ENCODE assay signal across 29 mouse cellular contexts in the genomic region with DNA sequence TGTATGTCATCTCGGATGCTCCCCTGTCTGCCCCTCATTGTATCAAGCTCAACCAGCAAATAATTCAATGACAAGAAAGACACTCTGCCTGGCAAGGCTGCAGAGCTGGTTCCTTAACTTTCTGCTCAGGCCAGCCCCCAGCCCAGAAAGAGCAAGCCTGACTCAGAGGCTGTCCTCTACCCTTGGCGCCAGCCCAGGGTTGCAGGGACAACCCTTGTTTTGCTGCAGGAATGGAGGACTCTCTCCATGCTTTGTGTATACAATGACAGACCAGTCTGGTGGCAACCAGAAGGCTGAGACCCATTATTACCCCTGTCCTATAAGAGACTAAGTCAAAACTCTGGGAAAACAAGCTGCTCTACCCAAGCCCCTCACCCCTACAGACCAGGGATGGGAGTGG. TPM values are rescaled to one million over a fixed set of nuclear protein-coding genes. Genes with fewer than 3 reads are reported as not detected.
"Had no signal": no experiment of that assay in that cellular context is flagged by ENCODE, and none has a peak within 500 bp of the region (broad histone marks: within the 10 kb centered on the region; RNA-seq: fewer than 3 reads in every experiment).

No protein-coding gene starts in this region.

- DNase-seq: gastrocnemius, postnatal 14 days; gastrocnemius, postnatal 36 days; heart, adult 11 months; heart, adult 2 months; heart, postnatal 14 days; heart, postnatal 36 days; kidney, adult 11 months; kidney, adult 2 months; kidney, adult 9 months; kidney, postnatal 14 days; kidney, postnatal 36 days; layer of hippocampus, adult 9-11 months; layer of hippocampus, postnatal 36 days had no signal

- H3K27ac ChIP-seq: heart, adult 2 months; heart, embryonic 13.5 days; heart, embryonic 15.5 days; hindbrain, embryonic 13.5 days; hindbrain, embryonic 15.5 days; kidney, embryonic 15.5 days; kidney, postnatal 0 days; limb, embryonic 13.5 days; limb, embryonic 15.5 days; liver, embryonic 12.5 days; liver, embryonic 14.5 days had no signal

- H3K9me3 ChIP-seq: heart, embryonic 13.5 days; heart, embryonic 15.5 days; hindbrain, embryonic 13.5 days; hindbrain, embryonic 15.5 days; kidney, embryonic 15.5 days; limb, embryonic 13.5 days; limb, embryonic 15.5 days; liver, embryonic 12.5 days had no signal

- H3K4me3 ChIP-seq: heart, adult 2 months; heart, embryonic 13.5 days; heart, embryonic 15.5 days; hindbrain, embryonic 13.5 days; hindbrain, embryonic 15.5 days; kidney, embryonic 15.5 days; limb, embryonic 13.5 days; limb, embryonic 15.5 days; liver, embryonic 12.5 days had no signal

- H3K9ac ChIP-seq: heart, embryonic 13.5 days; heart, embryonic 15.5 days; hindbrain, embryonic 13.5 days; hindbrain, embryonic 15.5 days; kidney, embryonic 15.5 days; limb, embryonic 13.5 days; limb, embryonic 15.5 days; liver, embryonic 12.5 days; liver, embryonic 14.5 days had no signal

- H3K4me2 ChIP-seq: heart, embryonic 11.5 days; heart, embryonic 13.5 days; heart, embryonic 15.5 days; hindbrain, embryonic 13.5 days; hindbrain, embryonic 15.5 days; kidney, embryonic 15.5 days; limb, embryonic 13.5 days; limb, embryonic 15.5 days; liver, embryonic 12.5 days had no signal

- H3K36me3 ChIP-seq: heart, embryonic 13.5 days; heart, embryonic 15.5 days; hindbrain, embryonic 13.5 days; hindbrain, embryonic 15.5 days; kidney, embryonic 15.5 days; limb, embryonic 13.5 days; limb, embryonic 15.5 days; liver, embryonic 12.5 days had no signal

- H3K27me3 ChIP-seq: heart, embryonic 15.5 days; hindbrain, embryonic 15.5 days; kidney, embryonic 15.5 days; limb, embryonic 15.5 days; liver, embryonic 12.5 days had no signal

- ATAC-seq: intestine, embryonic 16.5 days; liver, embryonic 12.5 days had no signal

- H3K4me1 ChIP-seq: heart, embryonic 13.5 days; heart, embryonic 15.5 days; kidney, embryonic 15.5 days; limb, embryonic 13.5 days; limb, embryonic 15.5 days; liver, embryonic 12.5 days had no signal

RNA-seq across cellular contexts. Expression of a gene that starts 46.8 kb away (rescaled TPM):
- total RNA-seq: gastrocnemius, postnatal 14 days; gastrocnemius, postnatal 36 days; hematopoietic stem cell, adult 5-6 weeks; left cerebral cortex, postnatal 14 days; liver, adult 2 months had no signal
- polyA plus RNA-seq: intestine, embryonic 14.5 days; intestine, embryonic 16.5 days; liver, adult 2 months had no signal
